Mouse (Mus musculus) hindbrain, embryonic 14.5 days (tissue): Measurements from ENCODE around the gene Srf. TPM values are rescaled to one million over a fixed set of nuclear protein-coding genes. Genes with fewer than 3 reads are reported as not detected.
A peak's percentile ranks its signal among the peaks of the same experiment; 100 is the strongest.
"Not testable (repeated sequence)": the region's sequence is repeated elsewhere in the genome, so short reads cannot be mapped to it uniquely, and the experiment has no call there.

Experiments used
- ATAC-seq: fragments of 200-750 bp; cut with Nextera tagmentation; 2 replicates; pipeline ENCODE4 v1.8.0; 2017; ENCODE audit warnings: moderate number of reproducible peaks, mild to moderate bottlenecking, moderate TSS enrichment, moderate library complexity; ENCODE audit not compliant: low FRiP score
- DNase-seq: peaks from one replicate; pipeline ENCODE4 v3.0.0-alpha.2; 2015; ENCODE audit warnings: low spot score
- H3K27ac ChIP-seq: fragments of 300-500 bp; sonication (generic); 2 replicates; pipeline ENCODE4 v1.5.1; 2014; ENCODE audit warnings: mild to moderate bottlenecking, moderate library complexity
- H3K27me3 ChIP-seq: fragments of 300-500 bp; sonication (generic); 2 replicates; pipeline ENCODE4 v1.6.1; 2014; ENCODE audit warnings: mild to moderate bottlenecking, low read length, mixed read lengths; ENCODE audit not compliant: control insufficient read depth, insufficient read depth
- H3K36me3 ChIP-seq: fragments of 300-500 bp; sonication (generic); replicated peaks from 2 replicates; pipeline ENCODE4 v1.6.1; 2014; ENCODE audit not compliant: control insufficient read depth, insufficient read depth
- H3K4me1 ChIP-seq: fragments of 300-500 bp; sonication (generic); replicated peaks from 2 replicates; pipeline ENCODE4 v1.6.1; 2014; ENCODE audit warnings: antibody characterized with exemption, low read length, mixed read lengths; ENCODE audit not compliant: control insufficient read depth, insufficient read depth
- H3K4me2 ChIP-seq: fragments of 300-500 bp; sonication (generic); replicated peaks from 2 replicates; pipeline ENCODE4 v1.6.1; 2014; ENCODE audit warnings: mild to moderate bottlenecking, moderate library complexity
- H3K4me3 ChIP-seq: fragments of 300-500 bp; sonication (generic); replicated peaks from 2 replicates; pipeline ENCODE4 v1.5.1; 2014; ENCODE audit warnings: mild to moderate bottlenecking, low read length
- H3K9ac ChIP-seq: fragments of 300-500 bp; sonication (generic); 2 replicates; pipeline ENCODE4 v1.6.1; 2014
- H3K9me3 ChIP-seq: fragments of 300-500 bp; sonication (generic); 2 replicates; pipeline ENCODE4 v1.6.1; 2016; ENCODE audit warnings: low read length; ENCODE audit not compliant: control insufficient read depth
- whole genome bisulfite sequencing: fragments of 180-500 bp; shearing (Covaris S2); extraction: QIAGEN DNeasy Blood & Tissue Kit; methylation state at CpG from one replicate; pipeline ENCODE4 v1.1.7; 2014; 5-methylcytosine and 5-hydroxymethylcytosine counted together
- polyA plus RNA-seq: library from polyadenylated mRNA; unstranded; fragments of >200 nt; fragmentation: Nextera tagmentation; extraction: Ambion mirVana; gene quantifications from 2 replicates; pipeline ENCODE4 v1.2.1, GENCODE M21; 2014

Gene Srf
- polyA plus RNA-seq, 1 experiment from 2014 or later = 6.5 TPM

GRCm38 (mm10) chr17:46574535-46574934 is 18.6 kb upstream of the Srf start:
- ATAC-seq (no peak), DNase-seq (no peak)
- WGBS = 95% methylated on average over 7 of the region's 7 CpGs
- Histone ChIP-seq H3K4me2 (no peak overlapping the region), H3K4me1 (no peaks in the 10 kb centered on the region), H3K9ac (no peak overlapping the region), H3K4me3 (no peak overlapping the region), H3K36me3 (peaks cover 91% of the 10 kb centered on the region), H3K9me3 (no peaks in the 10 kb centered on the region), H3K27ac (no peak overlapping the region), H3K27me3 (no peaks in the 10 kb centered on the region)

GRCm38 (mm10) chr17:46571005-46571404 is 15.0 kb upstream of the Srf start:
- H3K4me1 ChIP-seq = no peaks in the 10 kb centered on the region
- 90% methylated on average over 11 of the region's 11 CpGs for WGBS

GRCm38 (mm10) chr17:46559146-46559545 is 3.2 kb upstream of the Srf start:
- ATAC-seq = no peak
- Histone ChIP-seq H3K27ac (no peak overlapping the region), H3K4me2 (no peak overlapping the region), H3K4me1 (peaks cover 8% of the 10 kb centered on the region), H3K36me3 (peaks cover 10% of the 10 kb centered on the region), H3K9ac (no peak overlapping the region), H3K27me3 (no peaks in the 10 kb centered on the region), H3K9me3 (no peaks in the 10 kb centered on the region), H3K4me3 (no peak overlapping the region)
- 94% methylated on average over 6 of the region's 6 CpGs for WGBS
- no peak for DNase-seq

More at GRCm38 (mm10) chr17:46571005-46571404, 15.0 kb upstream of the Srf start:
- H3K9ac ChIP-seq = no peak overlapping the region
- DNase-seq (no peak), ATAC-seq (no peak)
- peaks cover 94% of the 10 kb centered on the region for H3K36me3 ChIP-seq
- no peaks in the 10 kb centered on the region for H3K27me3 ChIP-seq
- H3K4me2 ChIP-seq = no peak overlapping the region
- no peaks in the 10 kb centered on the region for H3K9me3 ChIP-seq
- H3K27ac ChIP-seq = no peak overlapping the region
- no peak overlapping the region for H3K4me3 ChIP-seq

- 95% methylated on average over 5 of the region's 5 CpGs for WGBS
- Histone ChIP-seq H3K4me1 (peaks cover 18% of the 10 kb centered on the region), H3K9me3 (no peaks in the 10 kb centered on the region), H3K4me3 (no peak overlapping the region), H3K27me3 (no peaks in the 10 kb centered on the region), H3K9ac (no peak overlapping the region), H3K4me2 (no peak overlapping the region), H3K36me3 (0 out of 2 replicates have a peak, but pooled peaks cover under 1% of the 10 kb centered on the region), H3K27ac (no peak overlapping the region)
- ATAC-seq (no peak), DNase-seq (no peak)
Observed at GRCm38 (mm10) chr17:46558151-46558550, 2.2 kb upstream of the Srf start.

- ATAC-seq, H3K36me3 ChIP-seq, H3K27me3 ChIP-seq, H3K27ac ChIP-seq, H3K9ac ChIP-seq, DNase-seq, H3K4me2 ChIP-seq, H3K9me3 ChIP-seq, H3K4me3 ChIP-seq: not testable (repeated sequence)
- H3K4me1 ChIP-seq = peaks cover 26% of the 10 kb centered on the region
Observed at GRCm38 (mm10) chr17:46557321-46557720, 1.3 kb upstream of the Srf start.

GRCm38 (mm10) chr17:46556584-46556945 is 590 bp upstream of the Srf start:
- peaks cover 10% of the 10 kb centered on the region for H3K36me3 ChIP-seq
- peak overlapping the region; percentile 84 for H3K27ac ChIP-seq
- peak overlapping the region; percentile 64 for H3K4me2 ChIP-seq
- WGBS = under 1% methylated on average over 11 of the region's 11 CpGs
- H3K27me3 ChIP-seq = no peaks in the 10 kb centered on the region
- H3K4me1 ChIP-seq = peaks cover 29% of the 10 kb centered on the region
- peak; percentile 12 for ATAC-seq
- peak; percentile 27 for DNase-seq
- no peaks in the 10 kb centered on the region for H3K9me3 ChIP-seq
- H3K9ac ChIP-seq = peak overlapping the region; percentile 50
- peak overlapping the region; percentile 99 for H3K4me3 ChIP-seq

- DNase-seq = no peak
- peak overlapping the region; percentile 74 for H3K4me2 ChIP-seq
- H3K27ac ChIP-seq = peak overlapping the region; percentile 93
- peak overlapping the region; percentile 99 for H3K9ac ChIP-seq
- H3K36me3 ChIP-seq = peaks cover 25% of the 10 kb centered on the region
- H3K27me3 ChIP-seq = no peaks in the 10 kb centered on the region
- no peak; the same call in 1 of the 2 replicates for ATAC-seq
- H3K4me3 ChIP-seq = peak overlapping the region; percentile 99
- H3K9me3 ChIP-seq = no peaks in the 10 kb centered on the region
- peaks cover 29% of the 10 kb centered on the region for H3K4me1 ChIP-seq
- under 1% methylated on average over 65 of the region's 75 CpGs for WGBS
Observed at GRCm38 (mm10) chr17:46554977-46555672, 850 bp downstream of the Srf start.

- Histone ChIP-seq H3K9ac (peak overlapping the region; percentile 99), H3K4me1 (peaks cover 29% of the 10 kb centered on the region), H3K4me2 (peak overlapping the region; percentile 74), H3K4me3 (peak overlapping the region; percentile 99), H3K27ac (peak overlapping the region; percentile 93), H3K9me3 (no peaks in the 10 kb centered on the region), H3K27me3 (no peaks in the 10 kb centered on the region), H3K36me3 (peaks cover 30% of the 10 kb centered on the region)
- no peak for ATAC-seq
- WGBS = 2% methylated on average over 11 of the region's 11 CpGs
- no peak for DNase-seq
Observed at GRCm38 (mm10) chr17:46554646-46554976, 1.4 kb downstream of the Srf start.

GRCm38 (mm10) chr17:46553926-46554325 is 2.0 kb downstream of the Srf start:
- ATAC-seq (no peak), DNase-seq (no peak)
- Histone ChIP-seq H3K4me3 (peak overlapping the region; percentile 99), H3K27ac (no peak overlapping the region), H3K27me3 (no peaks in the 10 kb centered on the region), H3K9me3 (no peaks in the 10 kb centered on the region), H3K4me1 (peaks cover 29% of the 10 kb centered on the region), H3K4me2 (peak overlapping the region; percentile 74), H3K36me3 (peaks cover 36% of the 10 kb centered on the region), H3K9ac (peak overlapping the region; percentile 99)
- 70% methylated on average over 3 of the region's 3 CpGs for WGBS
